Mouse (Mus musculus) regulatory T cell (primary cell): ENCODE measurements around the gene Syndig1l.

Experiments
- in situ Hi-C: fragments of 300-600 bp; cut with MboI, MseI; formaldehyde crosslinking; loops from one replicate; pipeline ENCODE4 v1.15.1; 2025; ENCODE audit warnings: high pct_unique_total_duplicates

Gene Syndig1l

DNA sequence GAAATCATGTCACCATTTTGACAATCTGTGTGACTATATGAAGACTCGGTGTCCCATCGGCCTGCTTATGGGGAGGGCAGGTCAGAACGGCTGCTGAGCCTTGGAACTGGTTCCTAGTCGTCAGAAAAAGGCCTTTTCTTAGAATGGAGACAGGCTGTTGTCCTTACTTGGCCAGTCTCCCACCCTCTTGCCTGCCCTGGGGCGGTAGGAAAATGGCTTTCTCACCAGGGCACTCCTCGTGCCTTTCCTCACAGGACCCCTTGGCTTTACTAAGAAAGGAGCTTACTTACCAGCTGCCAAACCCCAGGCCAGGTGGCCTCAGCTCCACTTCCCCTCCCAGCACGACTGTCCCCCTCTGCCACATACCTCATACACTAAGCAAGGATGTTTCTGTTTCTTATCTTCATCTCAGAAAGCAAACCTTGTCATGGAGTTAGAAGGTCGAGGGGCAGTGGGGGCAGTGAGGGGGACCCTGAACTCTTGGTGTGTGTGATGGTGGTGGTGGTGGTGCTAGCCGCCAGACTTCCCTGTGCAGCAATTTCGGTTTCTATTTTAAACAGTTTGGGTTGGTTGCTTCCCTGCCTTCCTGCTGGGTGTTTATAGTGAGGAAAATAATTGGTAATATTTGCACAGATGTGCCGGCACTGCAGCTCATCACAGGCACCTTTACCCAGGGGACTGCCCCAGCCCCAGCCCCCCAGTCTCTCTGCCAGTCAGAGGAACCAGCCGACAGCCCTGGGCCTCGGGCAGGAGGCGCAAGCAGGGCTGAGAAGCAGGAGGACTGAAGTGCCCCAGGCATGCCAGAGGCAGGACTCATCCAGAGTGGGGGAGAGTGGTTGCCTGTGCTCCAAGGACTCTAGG is 23.7 kb downstream of the Syndig1l start:
- in situ Hi-C loops, result no loop called here

DNA sequence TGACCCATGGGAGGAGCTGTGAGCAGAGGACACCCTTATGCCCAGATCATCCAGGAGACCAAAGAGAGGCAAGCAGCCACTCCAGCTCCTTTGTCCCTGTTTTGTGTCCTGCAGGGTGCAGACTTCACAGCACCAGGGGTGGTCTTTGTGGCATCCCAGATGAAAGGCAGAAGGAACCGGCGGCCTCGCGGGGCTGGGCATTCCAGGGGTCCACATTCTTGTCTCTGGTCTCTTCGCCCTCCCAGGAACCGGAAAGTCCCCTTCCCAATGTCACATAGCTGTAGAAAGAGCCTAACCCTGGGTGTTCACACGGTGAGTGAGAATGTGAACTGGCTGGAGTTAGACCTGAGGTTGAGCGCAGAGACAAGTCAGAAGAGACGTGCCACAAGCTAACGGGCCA is 27.0 kb downstream of the Syndig1l start:
- in situ Hi-C loops, result no loop called here

DNA sequence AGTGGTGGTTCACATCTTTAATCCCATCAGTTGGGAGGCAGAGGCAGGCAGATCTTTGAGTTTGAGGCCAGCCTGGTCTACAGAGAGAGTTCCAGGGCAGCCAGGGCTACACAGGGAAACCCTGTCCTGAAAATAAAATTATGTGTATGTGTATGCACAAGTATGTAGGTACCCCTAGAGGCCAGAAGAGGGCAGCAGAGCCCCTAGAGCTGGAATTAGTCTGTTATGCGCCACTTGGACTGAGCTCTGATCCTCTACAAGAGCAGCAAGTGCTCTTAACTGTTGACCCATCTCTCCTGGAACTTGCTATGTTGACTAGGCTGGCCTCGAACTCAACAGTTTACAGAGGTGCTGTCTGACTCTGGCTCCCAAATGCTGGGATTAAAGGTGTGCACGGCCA is 28.1 kb downstream of the Syndig1l start:
- in situ Hi-C loops, result no loop called here

DNA sequence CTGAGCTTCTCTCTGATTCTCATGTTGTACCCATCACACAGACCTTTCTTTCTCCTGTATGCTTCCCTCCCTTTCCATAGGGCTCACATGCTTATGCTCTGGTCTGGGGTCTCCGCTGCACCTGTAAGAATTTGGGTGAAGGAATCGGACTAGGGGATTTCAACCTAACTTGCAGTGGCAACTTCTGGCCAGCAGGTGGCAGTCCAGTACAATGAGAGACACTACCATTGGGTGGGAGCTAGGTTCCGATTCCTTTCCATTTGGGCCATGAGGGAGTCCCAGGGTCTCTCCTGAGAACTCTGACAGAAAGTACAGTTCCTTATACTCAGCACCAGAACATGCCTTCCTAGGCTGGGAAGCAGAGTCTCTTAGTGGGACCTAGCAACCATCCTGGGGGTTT is 44.7 kb downstream of the Syndig1l start:
- in situ Hi-C loops, result loop anchor here (5.0 kb wide), 1 partner anchor 98 kb away; no protein-coding TSS in a partner anchor

DNA sequence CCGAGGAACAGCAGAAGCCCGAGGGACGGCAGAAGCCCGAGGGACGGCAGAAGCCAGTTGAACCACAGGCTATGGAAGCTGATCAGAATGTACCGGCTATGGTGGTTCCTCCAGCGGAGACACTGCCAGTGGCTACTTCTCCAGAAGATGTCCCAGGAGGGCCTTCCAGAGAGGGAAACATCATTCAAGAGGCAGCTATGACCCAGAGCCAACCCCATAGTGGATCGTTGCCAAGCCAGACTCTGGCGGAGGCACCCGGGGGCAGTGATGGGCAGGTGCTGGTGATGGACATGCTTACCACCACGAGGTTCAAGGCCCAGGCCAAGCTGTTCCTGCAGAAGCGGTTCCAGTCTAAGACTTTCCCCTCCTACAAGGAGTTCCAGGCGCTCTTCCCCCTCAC is 48.4 kb downstream of the Syndig1l start:
- in situ Hi-C loops, result loop anchor here (5.0 kb wide), 1 partner anchor 102 kb away; no protein-coding TSS in a partner anchor

DNA sequence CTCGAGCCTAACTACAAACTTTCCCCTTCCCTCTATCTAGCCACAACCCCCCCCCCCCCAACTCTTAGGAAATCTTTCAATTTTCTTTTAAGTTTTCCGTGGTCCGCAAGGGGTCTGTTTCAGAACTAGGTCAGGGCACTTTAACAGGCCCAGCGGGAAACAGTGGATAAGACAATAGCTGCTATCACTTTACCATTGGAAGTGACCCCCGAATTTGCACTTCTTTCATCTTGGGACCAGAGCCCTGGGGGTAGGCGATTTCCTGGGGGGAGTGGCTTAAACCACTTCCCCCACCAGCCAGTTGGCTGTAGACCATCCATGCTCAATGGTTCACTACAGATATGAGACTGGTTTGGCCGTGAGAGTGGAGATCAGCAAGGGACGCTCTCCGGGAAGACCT is 58.0 kb downstream of the Syndig1l start, which contains the start of gene Vrtn:
TSS of gene Vrtn (plus strand) at position 366 of the 400 bp plus-strand sequence.
- in situ Hi-C loops, result no loop called here

DNA sequence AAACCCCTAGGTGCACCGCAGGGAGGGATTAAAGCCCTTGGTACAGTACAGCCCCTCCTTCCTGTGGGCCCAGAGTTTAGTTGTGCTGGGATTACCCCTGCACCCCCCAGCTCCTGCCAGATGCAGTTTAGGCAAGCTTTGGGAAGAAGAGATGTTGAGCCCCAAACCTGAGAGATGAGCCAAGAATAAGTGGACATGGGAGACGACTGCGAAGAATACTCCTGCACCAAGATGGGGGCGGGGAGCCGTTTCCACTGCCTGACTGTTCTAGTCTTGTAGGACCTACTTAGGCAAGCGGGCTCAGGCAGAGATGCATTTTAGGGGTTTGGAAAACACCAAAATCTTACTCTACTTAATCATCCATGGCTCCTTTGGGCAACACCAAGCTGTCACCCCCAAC is 58.4 kb downstream of the Syndig1l start:
- in situ Hi-C loops, result no loop called here

DNA sequence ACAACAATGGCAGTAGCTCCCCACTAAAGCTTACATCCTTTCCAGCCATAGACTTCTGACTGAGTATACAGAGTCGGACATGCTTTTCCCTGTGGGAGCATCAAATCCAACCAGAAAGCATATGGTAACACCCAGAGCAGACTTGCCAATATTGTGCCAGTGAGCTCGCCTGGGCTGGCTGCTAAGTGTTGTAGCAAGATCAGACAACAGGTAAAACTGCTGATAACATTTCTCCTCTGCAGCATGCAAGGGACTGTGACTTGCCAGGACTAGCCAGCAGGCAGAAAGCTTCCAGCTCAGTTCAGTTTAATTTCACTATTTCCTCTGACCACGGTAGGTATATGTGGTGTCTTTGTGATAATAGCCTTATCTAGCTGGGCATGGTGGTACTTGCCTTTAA is 66.8 kb downstream of the Syndig1l start:
- in situ Hi-C loops, result no loop called here
